Mouse (Mus musculus): Measurements from ENCODE around the gene Lmbr1l. TPM values are rescaled to one million over a fixed set of nuclear protein-coding genes. Genes with fewer than 3 reads are reported as not detected.

Lmbr1l gene
- polyA plus RNA-seq, 1 experiment, result 9.2 TPM

DNA sequence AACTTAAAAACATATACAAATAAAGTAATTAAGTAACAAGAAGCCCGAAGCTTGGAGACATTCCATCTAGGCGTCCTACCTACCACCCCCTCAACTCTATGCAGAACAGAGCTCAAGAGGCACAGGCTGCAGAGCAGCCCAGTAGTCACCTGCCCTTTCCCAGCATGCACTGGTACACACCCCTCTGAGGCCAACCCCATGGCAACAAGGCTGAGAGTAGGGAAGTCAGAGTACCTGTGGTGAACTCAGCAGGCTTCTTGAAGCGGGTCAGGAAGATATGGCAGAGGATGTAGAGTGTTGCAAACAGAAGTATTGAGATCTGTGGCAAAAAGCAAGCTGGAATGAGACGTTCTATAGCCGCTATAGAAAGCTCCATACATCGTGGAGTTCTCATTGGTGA lies 3.1 kb downstream of the Lmbr1l start:
- TF ChIP-seq GATA1 (IDR thresholded peaks at IDR 0.05; ENCODE audit: low read length), result no peak

DNA sequence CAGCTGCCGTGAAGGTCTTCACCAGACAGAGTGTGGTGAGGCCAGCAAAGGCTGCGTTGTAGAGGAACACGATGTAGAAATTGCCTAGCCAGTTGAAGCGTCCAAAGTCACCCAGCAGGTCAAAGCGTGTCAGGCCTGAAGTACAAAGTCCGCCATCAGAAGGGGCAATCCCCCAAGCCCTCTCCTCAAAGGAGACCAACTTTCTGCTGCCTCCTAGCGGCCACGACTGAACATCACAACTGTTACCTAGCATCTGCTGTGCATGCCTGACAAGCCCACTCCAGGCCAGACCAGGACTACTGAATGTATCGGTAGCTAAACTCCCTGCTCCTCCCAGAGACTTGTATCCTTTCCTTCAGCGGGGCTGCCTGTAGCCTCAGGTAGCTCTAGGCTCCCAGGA lies 13.3 kb downstream of the Lmbr1l start:
- TF ChIP-seq GATA1 (IDR thresholded peaks at IDR 0.05; ENCODE audit: low read length), result no peak

GRCm38 (mm10) chr15:98902600-98902999 lies 15.4 kb downstream of the Lmbr1l start:
- TF ChIP-seq GATA1 (IDR thresholded peaks at IDR 0.05; ENCODE audit: low read length), result no peak

GRCm38 (mm10) chr15:98901530-98901929 lies 16.5 kb downstream of the Lmbr1l start:
- TF ChIP-seq GATA1 (IDR thresholded peaks at IDR 0.05; ENCODE audit: low read length), result no peak

DNA sequence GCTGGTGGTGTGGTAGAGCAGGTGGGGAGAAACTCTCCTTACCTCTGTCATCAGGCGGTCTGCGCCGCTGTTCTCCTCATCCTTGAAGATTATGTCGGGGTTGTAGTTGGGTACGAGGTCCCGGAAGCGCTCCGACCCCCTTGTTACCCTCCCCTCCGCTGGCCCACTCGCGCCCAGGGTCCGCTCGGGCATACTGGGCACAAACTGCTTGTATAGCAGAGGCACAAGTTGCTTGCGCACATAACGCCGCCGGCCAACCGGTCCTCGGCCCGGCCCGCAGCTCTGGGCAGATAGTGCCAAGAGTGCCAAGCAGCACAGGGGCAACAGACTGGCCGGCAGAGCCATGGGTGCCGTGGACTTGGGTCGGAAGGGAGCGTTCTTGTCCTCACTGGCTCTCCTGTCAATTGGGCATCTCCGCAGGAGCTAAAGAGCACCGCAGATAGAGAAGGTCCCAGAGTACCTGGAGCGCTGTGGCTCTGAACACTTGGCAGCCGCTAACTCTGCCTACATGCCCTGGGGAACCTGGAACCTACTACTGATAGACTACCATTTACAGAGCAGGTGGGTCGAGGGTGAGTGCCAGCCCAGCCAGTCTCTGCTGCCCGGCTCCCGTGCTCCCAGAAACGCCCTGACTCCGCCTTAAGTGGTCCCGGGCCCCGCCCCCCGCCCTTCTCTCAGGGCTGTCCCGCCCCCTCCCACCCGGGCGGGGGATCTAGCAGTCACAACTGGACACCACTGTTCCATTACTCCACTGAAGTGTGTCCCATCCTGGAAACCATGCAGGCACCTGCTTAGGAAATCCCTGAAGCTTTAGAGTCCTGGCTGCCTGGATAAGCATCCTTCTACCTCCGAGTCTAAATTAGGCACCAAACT lies 19.9 kb downstream of the Lmbr1l start, which contains the start of gene Dhh:
Dhh (minus strand) TSS at position 613 of the 873 bp plus-strand sequence.
- no peak for TF ChIP-seq GATA1 (IDR thresholded peaks at IDR 0.05; ENCODE audit: low read length)

DNA sequence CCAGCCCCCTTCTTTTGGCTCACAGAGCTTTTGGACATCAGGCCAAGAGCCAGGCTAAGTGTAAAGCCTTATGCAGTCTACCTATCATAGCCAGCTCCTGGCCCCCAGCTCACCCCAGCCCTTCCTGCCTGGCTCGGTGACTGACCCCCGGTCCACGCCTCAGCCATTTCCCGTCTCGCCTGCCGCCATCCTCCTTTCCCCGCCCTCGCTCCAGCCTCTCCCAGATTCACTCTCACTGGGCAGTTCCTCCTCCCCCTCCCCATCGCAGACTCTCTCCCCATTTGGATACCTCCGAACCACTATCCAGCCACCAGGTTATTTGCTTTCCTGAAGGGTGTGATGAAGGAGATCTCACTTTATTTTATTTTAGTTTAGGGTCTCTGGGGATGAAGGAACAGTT lies 20.5 kb downstream of the Lmbr1l start:
- no peak for TF ChIP-seq GATA1 (IDR thresholded peaks at IDR 0.05; ENCODE audit: low read length)

GRCm38 (mm10) chr15:98895635-98896589 lies 22.1 kb downstream of the Lmbr1l start:
- no peak for TF ChIP-seq GATA1 (IDR thresholded peaks at IDR 0.05; ENCODE audit: low read length)

DNA sequence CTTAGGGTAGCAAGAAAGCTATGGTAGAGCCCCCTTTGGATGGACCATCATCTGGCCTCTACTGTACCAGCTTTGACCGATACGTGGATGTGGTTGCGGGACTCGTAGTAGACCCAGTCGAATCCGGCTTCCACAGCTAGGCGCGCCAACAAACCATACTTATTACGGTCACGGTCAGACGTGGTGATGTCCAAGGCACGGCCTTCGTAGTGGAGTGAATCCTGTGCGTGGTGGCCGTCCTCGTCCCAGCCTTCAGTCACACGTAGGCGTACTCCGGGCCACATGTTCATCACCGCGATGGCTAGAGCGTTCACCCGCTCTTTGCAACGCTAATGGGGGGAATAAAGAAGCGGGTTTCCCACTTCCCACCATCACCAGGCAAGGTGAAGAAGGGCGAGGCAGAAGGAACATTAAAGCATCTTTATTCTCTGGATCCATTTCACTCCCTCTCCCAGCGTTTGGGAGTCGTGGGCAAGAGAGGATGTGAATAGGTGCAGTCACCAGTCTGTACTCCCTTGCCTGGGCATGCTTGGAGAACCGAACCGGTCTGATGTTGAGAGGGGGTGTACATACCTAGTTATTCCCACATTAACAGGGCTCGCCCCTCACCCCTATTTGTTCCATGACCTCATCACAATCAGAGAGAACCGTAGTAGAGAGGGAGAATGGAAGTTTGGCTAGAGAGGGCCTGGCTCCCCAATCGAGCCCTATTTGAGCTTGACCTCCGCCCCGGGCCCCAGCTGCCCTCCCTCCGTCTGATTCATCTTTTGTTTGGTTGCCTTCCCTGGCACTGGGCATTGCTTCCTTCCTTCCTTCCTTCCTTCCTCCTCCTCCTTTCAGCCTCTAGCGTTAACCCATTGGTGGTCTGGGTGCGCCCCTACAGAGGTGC lies 23.0 kb downstream of the Lmbr1l start:
- TF ChIP-seq GATA1 (IDR thresholded peaks at IDR 0.05; ENCODE audit: low read length), result no peak

DNA sequence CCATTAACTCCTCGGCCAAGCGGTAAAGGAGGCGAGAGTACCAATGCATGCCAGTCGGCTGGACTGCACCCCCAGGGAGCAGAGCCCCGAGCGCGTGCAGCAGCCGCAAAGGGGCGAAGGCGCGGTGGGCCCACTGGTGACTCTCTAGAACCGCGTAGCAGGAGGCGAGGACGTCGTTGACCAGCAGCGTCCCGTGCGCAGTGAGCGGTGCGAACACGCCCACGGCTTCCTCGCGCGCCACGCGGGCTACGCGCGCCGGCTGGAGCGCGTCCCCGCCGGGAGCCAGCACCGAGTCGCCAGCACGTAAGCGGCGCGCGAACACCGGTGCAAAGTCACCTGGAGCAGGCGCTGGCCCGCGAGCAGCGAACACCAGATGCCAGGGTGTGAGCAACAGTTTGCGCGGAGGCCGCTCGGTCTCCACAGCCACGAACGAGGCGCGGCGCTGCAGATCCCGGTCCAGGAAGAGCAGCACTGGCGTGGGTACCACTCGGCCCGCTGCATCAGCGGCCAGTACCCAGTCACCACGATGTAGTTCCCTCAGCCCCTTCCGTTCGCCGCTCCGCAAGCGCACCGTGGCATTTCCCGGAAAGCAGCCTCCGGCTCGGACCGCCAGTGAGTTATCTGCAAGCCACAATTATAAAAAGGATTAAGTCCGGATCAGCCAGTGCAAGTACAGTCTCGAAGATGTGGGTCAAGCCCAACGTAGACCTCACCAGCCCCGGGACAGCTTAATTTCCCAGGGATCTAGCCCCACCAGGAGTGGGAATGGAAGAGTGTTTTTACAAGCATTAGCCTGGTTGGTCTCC lies 23.9 kb downstream of the Lmbr1l start, which contains the start of gene Rhebl1:
Rhebl1 (minus strand) TSS at position 601 of the 806 bp plus-strand sequence.
- TF ChIP-seq GATA1 (IDR thresholded peaks at IDR 0.05; ENCODE audit: low read length), result no peak

- no peak for TF ChIP-seq GATA1 (IDR thresholded peaks at IDR 0.05; ENCODE audit: low read length)
Measured at GRCm38 (mm10) chr15:98893036-98893435, 25.0 kb downstream of the Lmbr1l start.

GRCm38 (mm10) chr15:98891907-98892606 lies 26.0 kb downstream of the Lmbr1l start:
- TF ChIP-seq GATA1 (IDR thresholded peaks at IDR 0.05; ENCODE audit: low read length), result no peak

GRCm38 (mm10) chr15:98891198-98891742 lies 26.8 kb downstream of the Lmbr1l start:
- TF ChIP-seq GATA1 (IDR thresholded peaks at IDR 0.05; ENCODE audit: low read length), result no peak

DNA sequence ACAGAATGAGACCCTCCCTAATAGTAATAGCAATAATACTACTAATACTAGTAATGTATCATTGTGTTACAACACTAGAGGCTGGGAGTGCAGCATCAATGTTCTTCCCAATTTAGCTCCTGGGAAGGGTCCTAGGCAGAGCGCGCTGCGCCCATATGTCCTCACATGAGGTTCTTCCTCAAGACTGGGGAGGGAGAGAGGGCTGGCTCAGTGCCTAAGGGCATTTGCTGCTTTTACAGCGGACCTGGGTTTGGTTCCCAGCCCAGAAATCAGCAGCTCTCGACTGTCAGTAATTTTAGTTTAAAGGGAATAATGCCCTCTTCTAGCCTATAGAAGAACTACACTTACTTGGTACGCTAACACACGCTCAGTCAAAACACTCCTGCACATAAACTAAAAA lies 30.5 kb downstream of the Lmbr1l start:
- no peak for TF ChIP-seq GATA1 (IDR thresholded peaks at IDR 0.05; ENCODE audit: low read length)
